Comparison of ENCODE assay signal across 10 mouse cellular contexts in the genomic region with DNA sequence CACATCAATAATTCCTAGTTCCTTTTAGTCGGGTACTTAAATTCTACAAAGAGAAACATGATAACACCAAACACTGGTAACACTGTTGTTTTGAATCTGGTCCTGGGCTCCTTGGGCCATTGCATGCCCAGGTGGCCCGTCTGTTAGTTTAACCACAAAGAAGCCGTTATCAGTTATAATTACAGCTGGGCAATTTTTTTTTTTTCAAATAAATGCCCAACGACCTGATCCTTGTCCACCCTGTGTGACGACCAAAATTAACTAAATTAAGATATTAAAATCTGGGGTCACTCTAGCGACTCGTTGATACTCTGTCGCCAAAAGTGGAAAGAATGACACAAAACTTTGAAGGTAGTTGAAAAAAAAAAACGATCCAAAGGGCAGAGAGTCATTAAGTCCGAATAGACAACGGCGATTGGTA. TPM values are rescaled to one million over a fixed set of nuclear protein-coding genes. Genes with fewer than 3 reads are reported as not detected.
A peak's percentile ranks its signal among the peaks of the same experiment; 100 is the strongest.
DNase-seq lines count a peak whose midpoint lies in the region; ATAC-seq lines count a peak whose summit lies in the region.
"Had no signal": no experiment of that assay in that cellular context is flagged by ENCODE, and none has a peak within 500 bp of the region (broad histone marks: within the 10 kb centered on the region; RNA-seq: fewer than 3 reads in every experiment).

No protein-coding gene starts in this region.

- DNase-seq in heart, postnatal 36 days: no peak
- no peak for DNase-seq in embryonic facial prominence, embryonic 10.5 days (ENCODE audit: low spot score)
- peak; percentile 56 for DNase-seq in intestine, embryonic 14.5 days (ENCODE audit: low spot score)
- no peak for DNase-seq in thymus, postnatal 36 days
- DNase-seq in left cerebral cortex, postnatal 4 days: no peak
- no peak for DNase-seq in right cerebral cortex, postnatal 10 days (ENCODE audit: low spot score in 2 of 2)
- DNase-seq: thymus, postnatal 4 days had no signal

- peak overlapping the region; percentile 74 for H3K4me3 ChIP-seq in heart, embryonic 16.5 days (ENCODE audit: low read length)
- peak overlapping the region; percentile 71 for H3K4me3 ChIP-seq in embryonic facial prominence, embryonic 10.5 days
- peak overlapping the region; percentile 60; the same call in 1 of the 2 replicates for H3K4me3 ChIP-seq in intestine, embryonic 14.5 days (ENCODE audit: low read depth, low read length)
- no peak overlapping the region for H3K4me3 ChIP-seq in midbrain, embryonic 16.5 days (ENCODE audit: low read depth, low read length)

- 21% methylated on average over 12 of the region's 12 CpGs for whole genome bisulfite sequencing in heart, embryonic 16.5 days
- 12% methylated on average over 12 of the region's 12 CpGs for WGBS in embryonic facial prominence, embryonic 10.5 days
- 9% methylated on average over 12 of the region's 12 CpGs for WGBS in intestine, embryonic 14.5 days
- 16% methylated on average over 12 of the region's 12 CpGs for WGBS in midbrain, embryonic 16.5 days

- ATAC-seq in heart, embryonic 16.5 days (replicated peaks; ENCODE audit: extremely low read depth, insufficient read depth, low FRiP score): no peak
- no peak for ATAC-seq in intestine, embryonic 14.5 days (replicated peaks; ENCODE audit: low FRiP score, low TSS enrichment, low read depth)
- ATAC-seq in midbrain, embryonic 16.5 days: no peak

- H3K9ac ChIP-seq in heart, embryonic 16.5 days (ENCODE audit: low read length): no peak overlapping the region
- H3K9ac ChIP-seq in intestine, embryonic 14.5 days (ENCODE audit: low read length): no peak overlapping the region
- no peak overlapping the region for H3K9ac ChIP-seq in midbrain, embryonic 16.5 days (ENCODE audit: low read depth, low read length)

- no peak overlapping the region for H3K27ac ChIP-seq in heart, embryonic 16.5 days (ENCODE audit: low read length)
- H3K27ac ChIP-seq in embryonic facial prominence, embryonic 10.5 days (replicated peaks): peak overlapping the region; percentile 98
- no peak overlapping the region for H3K27ac ChIP-seq in intestine, embryonic 14.5 days (ENCODE audit: low read depth)
- no peak overlapping the region for H3K27ac ChIP-seq in midbrain, embryonic 16.5 days (ENCODE audit: low read length)

- H3K4me2 ChIP-seq in heart, embryonic 16.5 days (ENCODE audit: low read depth, low read length): peak overlapping the region; percentile 100
- H3K4me2 ChIP-seq in intestine, embryonic 14.5 days (ENCODE audit: low read length): peak overlapping the region; percentile 98
- H3K4me2 ChIP-seq in midbrain, embryonic 16.5 days (ENCODE audit: low read length): peak overlapping the region; percentile 98; the same call in 1 of the 2 replicates

- no peaks in the 10 kb centered on the region for H3K36me3 ChIP-seq in heart, embryonic 16.5 days (ENCODE audit: control insufficient read depth, insufficient read depth)
- peaks cover 8% of the 10 kb centered on the region for H3K36me3 ChIP-seq in embryonic facial prominence, embryonic 10.5 days (replicated peaks)
- H3K36me3 ChIP-seq in intestine, embryonic 14.5 days (ENCODE audit: control insufficient read depth, insufficient read depth, low read length): 0 out of 2 replicates have a peak, but pooled peaks cover under 1% of the 10 kb centered on the region
- peaks cover 5% of the 10 kb centered on the region; the same call in 1 of the 2 replicates for H3K36me3 ChIP-seq in midbrain, embryonic 16.5 days (ENCODE audit: control insufficient read depth, insufficient read depth, low read length)

- intact Hi-C loops in heart, postnatal 36 days (cut with DNase I): loop anchor here (5.0 to 10.0 kb wide), 3 partner anchors 62 to 210 kb away; no protein-coding TSS in a partner anchor
- intact Hi-C loops in left cerebral cortex, postnatal 4 days (cut with DNase I): loop anchor here (5.0 kb wide), 2 partner anchors 112 to 212 kb away; partner anchors contain the start of gene Tmem131l

- peaks cover 3% of the 10 kb centered on the region; the same call in 1 of the 2 replicates for H3K4me1 ChIP-seq in heart, embryonic 16.5 days (ENCODE audit: control insufficient read depth, insufficient read depth, low read length)
- H3K4me1 ChIP-seq in embryonic facial prominence, embryonic 10.5 days: peaks cover 34% of the 10 kb centered on the region
- H3K4me1 ChIP-seq in intestine, embryonic 14.5 days (replicated peaks; ENCODE audit: control insufficient read depth, insufficient read depth, low read length): 0 out of 2 replicates have a peak, but pooled peaks cover 5% of the 10 kb centered on the region
- H3K4me1 ChIP-seq in midbrain, embryonic 16.5 days (ENCODE audit: control insufficient read depth, insufficient read depth, low read length): 0 out of 2 replicates have a peak, but pooled peaks cover 2% of the 10 kb centered on the region

- no peaks in the 10 kb centered on the region for H3K9me3 ChIP-seq in heart, embryonic 16.5 days (replicated peaks; ENCODE audit: control insufficient read depth, low read length)
- H3K9me3 ChIP-seq in embryonic facial prominence, embryonic 10.5 days: peaks cover under 1% of the 10 kb centered on the region; the same call in 1 of the 2 replicates
- no peaks in the 10 kb centered on the region; the same call in 1 of the 2 replicates for H3K9me3 ChIP-seq in intestine, embryonic 14.5 days (ENCODE audit: control insufficient read depth, low read length)
- H3K9me3 ChIP-seq in midbrain, embryonic 16.5 days (replicated peaks; ENCODE audit: control insufficient read depth, low read length, poor library complexity, severe bottlenecking): no peaks in the 10 kb centered on the region

- no peaks in the 10 kb centered on the region for H3K27me3 ChIP-seq in heart, embryonic 16.5 days (ENCODE audit: control insufficient read depth, insufficient read depth, low read length)
- H3K27me3 ChIP-seq in embryonic facial prominence, embryonic 10.5 days (replicated peaks; ENCODE audit: low read depth, poor library complexity, severe bottlenecking): no peaks in the 10 kb centered on the region
- H3K27me3 ChIP-seq in intestine, embryonic 14.5 days (replicated peaks; ENCODE audit: control insufficient read depth, insufficient read depth, low read length): no peaks in the 10 kb centered on the region
- H3K27me3 ChIP-seq in midbrain, embryonic 16.5 days (ENCODE audit: control insufficient read depth, insufficient read depth, low read depth, low read length): no peaks in the 10 kb centered on the region

RNA-seq across cellular contexts. Expression of gene Mnd1, which starts 0.9 kb away (rescaled TPM):
- 8.5 and 10.6 TPM in 2 replicates for polyA plus RNA-seq in heart, embryonic 16.5 days (2015; fragmentation: Nextera tagmentation; extraction: Ambion mirVana)
- total RNA-seq in heart, postnatal 36 days (2021): 1 to 10 TPM; 2.9 to 3.1 TPM
- 13.4 and 15.2 TPM in 2 replicates for polyA plus RNA-seq in embryonic facial prominence, embryonic 10.5 days (2016; fragmentation: Nextera tagmentation; extraction: Ambion mirVana)
- polyA plus RNA-seq in intestine, embryonic 14.5 days (2014; fragmentation: Nextera tagmentation; extraction: Ambion mirVana): 13.6 and 16.5 TPM in 2 replicates
- 1.4 and 1.5 TPM in 2 replicates for polyA plus RNA-seq in midbrain, embryonic 16.5 days (2015; fragmentation: Nextera tagmentation; extraction: Ambion mirVana)
- total RNA-seq in left cerebral cortex, postnatal 4 days (2021): 1 to 10 TPM; 2.7 to 2.9 TPM

RNA-seq across cellular contexts. Expression of gene Gm6525, which starts 19.2 kb away (rescaled TPM):
- 0.24 and 0.32 TPM in 2 replicates for polyA plus RNA-seq in heart, embryonic 16.5 days (2015; fragmentation: Nextera tagmentation; extraction: Ambion mirVana)
- not detected for total RNA-seq in heart, postnatal 36 days (2021)
- polyA plus RNA-seq in embryonic facial prominence, embryonic 10.5 days (2016; fragmentation: Nextera tagmentation; extraction: Ambion mirVana): 0.91 and 1.3 TPM in 2 replicates
- 1.4 and 2.1 TPM in 2 replicates for polyA plus RNA-seq in intestine, embryonic 14.5 days (2014; fragmentation: Nextera tagmentation; extraction: Ambion mirVana)
- 2.1 and 2.5 TPM in 2 replicates for polyA plus RNA-seq in midbrain, embryonic 16.5 days (2015; fragmentation: Nextera tagmentation; extraction: Ambion mirVana)
- total RNA-seq in left cerebral cortex, postnatal 4 days (2021): not detected
- polyA plus RNA-seq: cortical plate, adult 2 months had no signal
